Mouse (Mus musculus): ENCODE data around the gene Sv2b. TPM values are rescaled to one million over a fixed set of nuclear protein-coding genes. Genes with fewer than 3 reads are reported as not detected.

The Sv2b gene
- polyA plus RNA-seq (2015; fragmentation: Nextera tagmentation; extraction: Ambion mirVana), result 9.9 and 10.4 TPM in 2 replicates

DNA sequence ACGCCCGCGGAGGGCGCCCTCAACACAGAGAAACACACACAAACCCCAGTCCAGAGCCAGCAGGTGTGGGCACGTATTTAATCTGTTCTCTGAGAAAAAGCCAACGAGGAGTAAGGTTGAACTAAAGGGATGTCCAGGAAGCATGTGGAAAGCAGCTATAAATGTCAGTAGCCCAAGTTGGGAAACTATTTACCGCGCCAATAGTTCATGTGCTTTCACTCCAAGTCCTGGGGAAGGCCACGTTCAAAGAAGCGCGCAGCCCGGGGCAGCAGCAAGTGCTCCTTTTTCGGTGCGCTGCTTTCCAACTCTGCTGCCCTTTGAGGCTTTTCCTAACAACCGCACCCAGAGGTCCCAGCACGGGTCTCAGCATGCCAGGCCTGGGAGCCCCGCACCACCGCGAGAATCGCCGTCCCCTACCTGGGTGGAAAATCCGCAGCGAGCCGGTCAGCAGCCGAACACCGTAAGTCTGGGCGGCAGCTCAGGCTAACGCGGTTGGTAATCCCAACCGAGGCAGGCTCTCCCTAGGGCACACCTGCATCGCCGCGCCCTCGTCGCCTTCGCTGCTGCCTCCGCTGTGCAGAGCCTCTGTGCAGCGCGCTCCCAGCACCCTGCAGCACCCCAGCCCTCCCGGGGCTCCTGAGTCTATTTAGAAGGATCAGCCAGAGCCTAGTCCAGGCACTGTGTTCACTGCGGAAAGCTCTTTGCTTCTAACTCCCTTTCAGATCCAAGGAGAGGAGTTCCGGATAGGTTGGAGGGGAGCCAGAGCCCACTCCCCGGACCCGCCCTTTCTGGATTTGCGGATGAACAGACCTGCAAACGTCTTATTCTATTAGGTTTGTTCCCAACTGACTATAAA, at the start of gene Sv2b:
TSS of gene Sv2b (minus strand) at position 806 of the 856 bp plus-strand sequence.
- ATAC-seq, result peak; percentile 76

DNA sequence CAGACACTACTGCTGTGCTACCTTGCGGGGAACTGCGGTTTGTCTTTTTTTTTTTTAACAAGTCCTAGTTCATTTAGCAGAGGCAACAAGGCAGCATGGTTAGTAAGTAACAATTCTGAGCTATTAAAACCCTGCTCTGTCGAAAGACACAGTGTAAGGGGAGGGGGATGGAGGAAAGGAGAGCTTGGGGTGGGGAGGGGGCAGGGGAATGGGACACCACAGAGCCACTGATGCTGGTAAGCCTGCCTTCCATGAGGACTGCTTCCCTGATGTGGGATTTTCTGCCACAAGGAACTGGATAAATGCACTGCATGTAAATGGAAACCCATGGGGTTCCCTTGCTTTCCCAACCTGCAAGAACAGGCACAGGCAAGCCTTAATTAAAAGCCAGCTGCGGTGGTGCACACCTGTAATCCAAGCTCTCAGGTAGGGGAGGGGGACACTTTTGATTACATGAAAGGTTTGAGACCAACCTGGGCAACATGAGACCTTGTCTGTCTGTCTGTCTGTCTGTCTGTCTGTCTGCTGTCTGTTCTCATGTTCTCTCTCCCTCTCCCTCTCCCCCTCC, 49.3 kb upstream of the Sv2b start:
- 30% methylated on average over 4 of the region's 4 CpGs for WGBS
- H3K9ac ChIP-seq (ENCODE audit: low read depth, low read length), result no peak overlapping the region
- H3K9me3 ChIP-seq (replicated peaks; ENCODE audit: control insufficient read depth, low read length, poor library complexity, severe bottlenecking), result no peaks in the 10 kb centered on the region
- no peak overlapping the region for H3K4me3 ChIP-seq (ENCODE audit: low read depth, low read length)
- no peak overlapping the region for H3K27ac ChIP-seq (ENCODE audit: low read length)
- H3K36me3 ChIP-seq (ENCODE audit: control insufficient read depth, insufficient read depth, low read length), result no peaks in the 10 kb centered on the region
- H3K4me2 ChIP-seq (ENCODE audit: low read length), result no peak overlapping the region
- ATAC-seq, result no peak
- H3K27me3 ChIP-seq (ENCODE audit: control insufficient read depth, insufficient read depth, low read depth, low read length), result no peaks in the 10 kb centered on the region
- no peaks in the 10 kb centered on the region for H3K4me1 ChIP-seq (ENCODE audit: control insufficient read depth, insufficient read depth, low read length)

More for the DNA sequence above, at the start of gene Sv2b:
- Histone ChIP-seq H3K4me1 (ENCODE audit: control insufficient read depth, insufficient read depth, low read length) (peaks cover 11% of the 10 kb centered on the region), H3K9ac (ENCODE audit: low read depth, low read length) (peak within 1 kb of the TSS; percentile 67), H3K4me3 (ENCODE audit: low read depth, low read length) (peak within 1 kb of the TSS; percentile 54), H3K27me3 (ENCODE audit: control insufficient read depth, insufficient read depth, low read depth, low read length) (peaks cover 18% of the 10 kb centered on the region), H3K9me3 (replicated peaks; ENCODE audit: control insufficient read depth, low read length, poor library complexity, severe bottlenecking) (no peaks in the 10 kb centered on the region), H3K4me2 (ENCODE audit: low read length) (peak within 1 kb of the TSS; percentile 98), H3K27ac (ENCODE audit: low read length) (peak within 1 kb of the TSS; percentile 22; the same call in 1 of the 2 replicates), H3K36me3 (ENCODE audit: control insufficient read depth, insufficient read depth, low read length) (no peaks in the 10 kb centered on the region)
- under 1% methylated on average over 43 of the region's 46 CpGs for WGBS

DNA sequence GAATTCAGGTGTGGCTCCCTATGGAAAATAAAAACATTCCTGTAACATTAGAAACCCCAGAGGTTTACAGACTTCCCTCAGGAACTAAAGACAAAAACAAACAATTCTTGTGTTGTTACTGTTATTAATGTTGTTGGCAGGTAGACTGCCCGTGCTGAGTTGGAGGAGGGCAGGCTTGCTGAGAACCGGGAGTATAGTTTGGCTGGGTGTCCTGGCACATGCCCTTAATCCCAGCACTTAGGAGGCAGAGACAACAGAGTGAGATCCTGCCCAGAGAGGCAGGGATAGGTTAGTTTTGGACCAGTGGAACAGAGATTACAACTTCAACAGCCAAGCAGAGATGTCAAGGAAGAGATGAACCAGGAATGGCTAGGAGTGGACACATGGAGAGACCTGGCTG, 46.5 kb upstream of the Sv2b start:
- Histone ChIP-seq H3K9me3 (replicated peaks; ENCODE audit: control insufficient read depth, low read length, poor library complexity, severe bottlenecking) (no peaks in the 10 kb centered on the region), H3K4me3 (ENCODE audit: low read depth, low read length) (no peak overlapping the region), H3K4me1 (ENCODE audit: control insufficient read depth, insufficient read depth, low read length) (no peaks in the 10 kb centered on the region), H3K27me3 (ENCODE audit: control insufficient read depth, insufficient read depth, low read depth, low read length) (no peaks in the 10 kb centered on the region), H3K36me3 (ENCODE audit: control insufficient read depth, insufficient read depth, low read length) (no peaks in the 10 kb centered on the region), H3K9ac (ENCODE audit: low read depth, low read length) (no peak overlapping the region), H3K4me2 (ENCODE audit: low read length) (no peak overlapping the region), H3K27ac (ENCODE audit: low read length) (no peak overlapping the region)
- 87% methylated on average over 2 of the region's 2 CpGs for WGBS
- ATAC-seq, result no peak

DNA sequence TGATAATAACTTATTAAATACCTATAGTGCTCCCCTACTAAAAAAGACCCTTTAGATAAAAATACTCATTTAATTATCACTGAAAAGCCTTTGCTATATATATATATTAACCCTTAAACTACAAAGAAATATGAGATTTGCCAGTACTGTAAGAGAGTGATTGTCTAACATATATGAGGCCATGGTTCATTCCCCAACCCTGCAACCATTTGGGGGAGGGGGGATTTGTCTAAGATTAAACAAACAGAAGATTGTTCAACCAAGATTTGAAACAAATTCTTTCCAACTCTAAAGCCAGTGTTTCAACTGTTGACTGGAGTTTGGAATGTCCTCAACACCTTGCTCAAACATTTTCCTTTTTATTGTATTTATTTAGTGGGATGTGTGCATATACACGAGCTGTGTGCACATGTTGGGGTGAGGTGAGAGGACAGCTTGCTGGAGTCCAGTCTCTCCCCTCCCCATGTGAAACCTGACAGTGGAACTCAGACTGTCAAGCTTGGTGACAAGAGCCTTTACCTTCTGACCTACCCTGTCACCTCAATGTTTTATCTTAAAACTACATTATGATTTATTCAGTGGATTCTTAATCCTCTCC, 43.8 kb upstream of the Sv2b start:
- WGBS, result 59% methylated on average over 1 of the region's 1 CpGs
- no peaks in the 10 kb centered on the region for H3K9me3 ChIP-seq (replicated peaks; ENCODE audit: control insufficient read depth, low read length, poor library complexity, severe bottlenecking)

DNA sequence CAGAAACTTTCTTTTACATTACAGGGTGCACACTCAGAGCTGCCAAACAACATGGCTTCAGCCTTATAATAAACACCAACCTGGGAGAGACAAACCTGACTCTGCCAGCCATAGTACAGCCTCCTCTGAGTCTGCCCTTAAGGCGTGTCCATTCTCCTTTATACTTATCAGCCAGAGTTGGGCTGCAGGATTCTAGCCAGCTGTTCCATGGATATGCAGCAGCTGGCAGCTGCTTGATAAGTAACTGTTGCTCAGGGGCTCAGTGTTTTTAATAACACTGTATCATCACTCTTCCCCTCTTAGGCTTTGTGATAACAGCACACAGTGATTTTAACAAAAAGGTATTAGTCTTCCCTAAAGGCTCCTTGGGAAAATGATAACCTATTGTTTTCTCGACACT, 41.1 kb upstream of the Sv2b start:
- no peak for ATAC-seq
- Histone ChIP-seq H3K9me3 (replicated peaks; ENCODE audit: control insufficient read depth, low read length, poor library complexity, severe bottlenecking) (no peaks in the 10 kb centered on the region), H3K4me2 (ENCODE audit: low read length) (no peak overlapping the region), H3K36me3 (ENCODE audit: control insufficient read depth, insufficient read depth, low read length) (no peaks in the 10 kb centered on the region), H3K4me1 (ENCODE audit: control insufficient read depth, insufficient read depth, low read length) (no peaks in the 10 kb centered on the region), H3K9ac (ENCODE audit: low read depth, low read length) (no peak overlapping the region), H3K4me3 (ENCODE audit: low read depth, low read length) (no peak overlapping the region), H3K27ac (ENCODE audit: low read length) (no peak overlapping the region), H3K27me3 (ENCODE audit: control insufficient read depth, insufficient read depth, low read depth, low read length) (no peaks in the 10 kb centered on the region)
- 73% methylated on average over 2 of the region's 2 CpGs for WGBS

More for the DNA sequence above, 43.8 kb upstream of the Sv2b start:
- no peak overlapping the region for H3K4me3 ChIP-seq (ENCODE audit: low read depth, low read length)
- no peaks in the 10 kb centered on the region for H3K4me1 ChIP-seq (ENCODE audit: control insufficient read depth, insufficient read depth, low read length)
- no peak overlapping the region for H3K4me2 ChIP-seq (ENCODE audit: low read length)
- no peaks in the 10 kb centered on the region for H3K27me3 ChIP-seq (ENCODE audit: control insufficient read depth, insufficient read depth, low read depth, low read length)
- no peak for ATAC-seq
- no peak overlapping the region for H3K27ac ChIP-seq (ENCODE audit: low read length)
- H3K36me3 ChIP-seq (ENCODE audit: control insufficient read depth, insufficient read depth, low read length), result no peaks in the 10 kb centered on the region
- no peak overlapping the region for H3K9ac ChIP-seq (ENCODE audit: low read depth, low read length)

DNA sequence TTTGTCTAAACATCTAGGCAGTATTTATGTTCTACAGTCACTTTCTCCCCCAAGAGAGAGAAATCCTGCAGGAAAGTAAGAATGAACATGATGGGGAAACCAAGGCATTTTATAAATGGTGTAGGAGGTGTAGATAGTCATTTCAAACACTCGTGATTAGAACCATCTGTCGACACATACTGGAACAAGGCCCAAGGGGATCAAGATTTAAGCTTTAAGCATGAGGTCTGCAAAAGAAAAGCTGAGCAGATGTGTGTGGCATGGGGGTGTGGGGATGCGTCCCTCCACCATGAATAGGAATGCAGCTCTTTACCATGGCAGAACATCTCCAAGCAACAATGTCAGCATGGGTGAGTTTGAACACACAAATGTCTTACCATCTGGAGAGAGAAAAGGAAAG, 23.2 kb upstream of the Sv2b start:
- Histone ChIP-seq H3K36me3 (ENCODE audit: control insufficient read depth, insufficient read depth, low read length) (no peaks in the 10 kb centered on the region), H3K9ac (ENCODE audit: low read depth, low read length) (no peak overlapping the region), H3K27ac (ENCODE audit: low read length) (no peak overlapping the region), H3K4me2 (ENCODE audit: low read length) (no peak overlapping the region), H3K27me3 (ENCODE audit: control insufficient read depth, insufficient read depth, low read depth, low read length) (no peaks in the 10 kb centered on the region), H3K4me3 (ENCODE audit: low read depth, low read length) (no peak overlapping the region), H3K9me3 (replicated peaks; ENCODE audit: control insufficient read depth, low read length, poor library complexity, severe bottlenecking) (no peaks in the 10 kb centered on the region), H3K4me1 (ENCODE audit: control insufficient read depth, insufficient read depth, low read length) (peaks cover 13% of the 10 kb centered on the region)
- no peak for ATAC-seq
- 43% methylated on average over 3 of the region's 3 CpGs for WGBS

DNA sequence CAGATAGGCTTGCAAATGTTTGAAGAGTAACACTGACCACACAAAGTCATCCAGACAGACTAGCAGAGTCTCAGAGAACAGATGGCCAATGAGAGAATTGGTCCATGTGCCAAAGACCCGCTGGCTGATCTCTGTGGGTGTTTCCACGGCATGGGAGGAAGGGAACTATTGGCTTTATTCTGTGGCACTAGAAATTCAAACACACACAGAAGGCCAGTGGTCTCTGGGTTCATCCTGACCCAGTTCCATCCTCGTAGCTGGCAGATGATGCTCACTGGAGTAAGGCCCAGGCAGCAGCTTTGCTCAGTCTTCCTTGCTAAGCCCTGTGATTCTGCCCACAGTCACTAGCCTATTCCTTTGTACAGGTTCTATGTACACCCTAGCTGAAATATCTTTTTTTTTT, 20.7 kb upstream of the Sv2b start:
- no peak overlapping the region for H3K4me2 ChIP-seq (ENCODE audit: low read length)
- peak overlapping the region; percentile 43; the same call in 1 of the 2 replicates for H3K27ac ChIP-seq (ENCODE audit: low read length)
- no peak overlapping the region for H3K4me3 ChIP-seq (ENCODE audit: low read depth, low read length)
- peaks cover 13% of the 10 kb centered on the region for H3K4me1 ChIP-seq (ENCODE audit: control insufficient read depth, insufficient read depth, low read length)
- no peaks in the 10 kb centered on the region for H3K27me3 ChIP-seq (ENCODE audit: control insufficient read depth, insufficient read depth, low read depth, low read length)
- no peaks in the 10 kb centered on the region for H3K9me3 ChIP-seq (replicated peaks; ENCODE audit: control insufficient read depth, low read length, poor library complexity, severe bottlenecking)
- no peak overlapping the region for H3K9ac ChIP-seq (ENCODE audit: low read depth, low read length)
- no peaks in the 10 kb centered on the region for H3K36me3 ChIP-seq (ENCODE audit: control insufficient read depth, insufficient read depth, low read length)
- peak; percentile 21; the same call in 1 of the 2 replicates for ATAC-seq
- 43% methylated on average over 3 of the region's 3 CpGs for WGBS

DNA sequence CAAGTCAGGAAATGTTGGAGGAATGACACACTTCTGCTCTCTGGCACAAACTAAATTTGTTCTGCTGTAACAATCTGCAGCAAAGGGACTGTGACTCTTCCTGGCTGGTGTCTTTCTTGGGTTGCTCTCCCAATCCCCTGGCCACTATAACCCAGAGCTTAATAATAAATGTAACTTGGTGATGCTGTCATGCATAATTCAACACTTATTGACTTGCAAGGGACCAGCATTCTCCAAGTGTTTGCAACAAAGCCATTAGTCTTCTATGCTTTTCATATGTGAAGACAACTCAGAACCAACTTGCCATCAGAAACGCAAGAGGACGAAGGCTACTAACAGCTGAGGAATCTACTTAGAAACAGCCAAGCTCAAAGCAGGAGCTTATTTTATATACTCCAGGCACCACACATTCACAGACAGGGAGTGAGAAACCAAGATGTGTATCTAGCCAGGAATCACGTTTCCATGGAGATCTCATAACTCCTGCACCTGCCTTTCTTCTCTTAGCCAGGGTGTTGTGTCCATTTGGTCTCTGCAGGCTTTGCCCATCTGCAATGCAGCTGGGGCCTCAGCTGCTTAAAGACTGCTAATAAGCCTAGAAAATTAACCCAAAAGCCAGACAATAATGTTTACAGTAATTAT, 19.8 kb upstream of the Sv2b start:
- Histone ChIP-seq H3K27ac (ENCODE audit: low read length) (peak overlapping the region; percentile 43), H3K4me2 (ENCODE audit: low read length) (no peak overlapping the region), H3K27me3 (ENCODE audit: control insufficient read depth, insufficient read depth, low read depth, low read length) (no peaks in the 10 kb centered on the region), H3K36me3 (ENCODE audit: control insufficient read depth, insufficient read depth, low read length) (no peaks in the 10 kb centered on the region), H3K9ac (ENCODE audit: low read depth, low read length) (no peak overlapping the region), H3K9me3 (replicated peaks; ENCODE audit: control insufficient read depth, low read length, poor library complexity, severe bottlenecking) (no peaks in the 10 kb centered on the region), H3K4me3 (ENCODE audit: low read depth, low read length) (no peak overlapping the region), H3K4me1 (ENCODE audit: control insufficient read depth, insufficient read depth, low read length) (peaks cover 13% of the 10 kb centered on the region)
- 0 out of 2 replicates have a peak, but pooled peaks have one; percentile 71 for ATAC-seq
- 32% methylated on average over 3 of the region's 3 CpGs for WGBS

Data from midbrain, embryonic 16.5 days (tissue).